Mouse (Mus musculus): Measurements from ENCODE around the gene Pgp.

GRCm38 (mm10) chr17:24443409-24443808, 26.8 kb upstream of the Pgp start:
- TF ChIP-seq FLI1 (IDR thresholded peaks at IDR 0.05; ENCODE audit: low read length) (no peak), GATA1 (IDR thresholded peaks at IDR 0.05; ENCODE audit: borderline replicate concordance, low read length) (no peak)
